Mouse (Mus musculus) midbrain, embryonic 11.5 days (tissue): ENCODE measurements around the gene Elovl1. TPM values are rescaled to one million over a fixed set of nuclear protein-coding genes. Genes with fewer than 3 reads are reported as not detected.
A peak's percentile ranks its signal among the peaks of the same experiment; 100 is the strongest.

Source experiments
- ATAC-seq: fragments of 200-750 bp; cut with Nextera tagmentation; 2 replicates; pipeline ENCODE4 v1.8.0; 2017; ENCODE audit warnings: moderate TSS enrichment, moderate library complexity; ENCODE audit not compliant: low FRiP score
- DNase-seq: peaks from one replicate; pipeline ENCODE4 v3.0.0; 2015; ENCODE audit warnings: low spot score; ENCODE audit errors: missing footprints
- H3K27ac ChIP-seq: fragments of 300-500 bp; sonication (generic); 2 replicates; pipeline ENCODE4 v1.5.1; 2014; ENCODE audit warnings: low read depth, low read length
- H3K27me3 ChIP-seq: fragments of 300-500 bp; sonication (generic); 2 replicates; pipeline ENCODE4 v1.6.1; 2014; ENCODE audit warnings: mild to moderate bottlenecking, low read length, moderate library complexity, mixed read lengths; ENCODE audit not compliant: control insufficient read depth, insufficient read depth
- H3K36me3 ChIP-seq: fragments of 300-500 bp; sonication (generic); 2 replicates; pipeline ENCODE4 v1.6.1; 2014; ENCODE audit warnings: mild to moderate bottlenecking, low read length, moderate library complexity, mixed read lengths; ENCODE audit not compliant: control insufficient read depth, insufficient read depth
- H3K4me1 ChIP-seq: fragments of 300-500 bp; sonication (generic); 2 replicates; pipeline ENCODE4 v1.6.1; 2014; ENCODE audit warnings: low read length; ENCODE audit not compliant: control insufficient read depth, insufficient read depth
- H3K4me2 ChIP-seq: fragments of 300-500 bp; sonication (generic); 2 replicates; pipeline ENCODE4 v1.6.1; 2014; ENCODE audit warnings: mild to moderate bottlenecking, moderate library complexity
- H3K4me3 ChIP-seq: fragments of 300-500 bp; sonication (generic); 2 replicates; pipeline ENCODE4 v1.5.1; 2014; ENCODE audit warnings: low read depth, low read length
- H3K9ac ChIP-seq: fragments of 300-500 bp; sonication (generic); 2 replicates; pipeline ENCODE4 v1.6.1; 2014; ENCODE audit warnings: low read length
- H3K9me3 ChIP-seq: fragments of 300-500 bp; sonication (generic); 2 replicates; pipeline ENCODE4 v1.6.1; 2016; ENCODE audit warnings: low read length; ENCODE audit not compliant: control insufficient read depth
- WGBS: fragments of 180-500 bp; shearing (Covaris S2); extraction: QIAGEN DNeasy Blood & Tissue Kit; methylation state at CpG from one replicate; pipeline ENCODE4 v1.1.7; 2014; 5-methylcytosine and 5-hydroxymethylcytosine counted together
- polyA plus RNA-seq: library from polyadenylated mRNA; unstranded; fragments of >200 nt; fragmentation: Nextera tagmentation; extraction: Ambion mirVana; gene quantifications from 2 replicates; pipeline ENCODE4 v1.2.1, GENCODE M21; 2014

The Elovl1 gene
- polyA plus RNA-seq, 1 experiment from 2014 or later = 35.6 TPM

- H3K27me3 ChIP-seq = no peaks in the 10 kb centered on the region
- H3K4me2 ChIP-seq = no peak overlapping the region
- DNase-seq (peak; percentile 66), ATAC-seq (no peak)
- no peaks in the 10 kb centered on the region for H3K4me1 ChIP-seq
- H3K4me3 ChIP-seq = no peak overlapping the region
- H3K36me3 ChIP-seq = no peaks in the 10 kb centered on the region
- H3K9me3 ChIP-seq = no peaks in the 10 kb centered on the region
- WGBS = 83% methylated on average over 10 of the region's 10 CpGs
- no peak overlapping the region for H3K27ac ChIP-seq
- H3K9ac ChIP-seq = no peak overlapping the region
Observed at GRCm38 (mm10) chr4:118445088-118445487, 17.2 kb downstream of the Elovl1 start.

DNA sequence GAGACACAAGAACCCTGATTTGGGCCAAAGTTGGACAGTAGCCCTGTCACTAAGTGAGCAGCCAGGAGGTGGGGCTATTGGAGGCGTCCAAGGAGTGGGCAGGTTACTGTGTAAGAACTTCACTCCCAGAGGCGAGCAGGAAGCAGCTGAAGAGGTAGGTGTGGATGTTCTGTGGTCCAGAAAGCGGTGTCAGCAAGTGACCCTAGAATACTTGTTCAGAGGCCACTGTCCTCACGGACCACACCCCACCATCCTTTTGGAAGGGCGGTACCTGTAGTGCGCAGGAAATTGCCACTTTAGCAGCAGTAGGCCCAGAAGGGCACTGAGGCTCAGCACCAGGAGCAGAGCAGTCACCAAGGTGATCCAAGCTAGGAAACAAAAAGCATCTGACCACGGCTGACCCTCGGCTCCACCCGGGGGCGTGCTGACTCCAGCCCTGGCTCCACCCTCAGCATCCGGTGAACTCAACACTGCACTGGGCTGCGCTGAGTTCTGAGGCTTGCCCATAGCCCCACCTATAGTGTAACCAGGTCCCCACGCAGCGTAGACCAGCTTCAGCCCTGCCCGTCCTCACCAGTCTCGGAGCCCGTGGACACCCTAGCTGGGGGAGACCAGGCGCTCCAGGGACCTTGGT lies 18.0 kb downstream of the Elovl1 start:
- WGBS = 15% methylated on average over 18 of the region's 18 CpGs
- Histone ChIP-seq H3K4me3 (peak overlapping the region; percentile 30), H3K36me3 (no peaks in the 10 kb centered on the region), H3K27me3 (no peaks in the 10 kb centered on the region), H3K27ac (no peak overlapping the region), H3K9me3 (no peaks in the 10 kb centered on the region), H3K4me2 (peak overlapping the region; percentile 66), H3K9ac (peak overlapping the region; percentile 47), H3K4me1 (no peaks in the 10 kb centered on the region)
- peak; percentile 77 for ATAC-seq
- peak; percentile 88 for DNase-seq

- peak overlapping the region; percentile 30 for H3K4me3 ChIP-seq
- DNase-seq (peak; percentile 91), ATAC-seq (peak; percentile 53)
- peak overlapping the region; percentile 47 for H3K9ac ChIP-seq
- H3K36me3 ChIP-seq = no peaks in the 10 kb centered on the region
- H3K4me2 ChIP-seq = peak overlapping the region; percentile 66
- H3K27me3 ChIP-seq = no peaks in the 10 kb centered on the region
- H3K4me1 ChIP-seq = no peaks in the 10 kb centered on the region
- H3K27ac ChIP-seq = no peak overlapping the region
- 27% methylated on average over 24 of the region's 24 CpGs for WGBS
- H3K9me3 ChIP-seq = no peaks in the 10 kb centered on the region
Observed at GRCm38 (mm10) chr4:118446415-118447153, 18.7 kb downstream of the Elovl1 start.

DNA sequence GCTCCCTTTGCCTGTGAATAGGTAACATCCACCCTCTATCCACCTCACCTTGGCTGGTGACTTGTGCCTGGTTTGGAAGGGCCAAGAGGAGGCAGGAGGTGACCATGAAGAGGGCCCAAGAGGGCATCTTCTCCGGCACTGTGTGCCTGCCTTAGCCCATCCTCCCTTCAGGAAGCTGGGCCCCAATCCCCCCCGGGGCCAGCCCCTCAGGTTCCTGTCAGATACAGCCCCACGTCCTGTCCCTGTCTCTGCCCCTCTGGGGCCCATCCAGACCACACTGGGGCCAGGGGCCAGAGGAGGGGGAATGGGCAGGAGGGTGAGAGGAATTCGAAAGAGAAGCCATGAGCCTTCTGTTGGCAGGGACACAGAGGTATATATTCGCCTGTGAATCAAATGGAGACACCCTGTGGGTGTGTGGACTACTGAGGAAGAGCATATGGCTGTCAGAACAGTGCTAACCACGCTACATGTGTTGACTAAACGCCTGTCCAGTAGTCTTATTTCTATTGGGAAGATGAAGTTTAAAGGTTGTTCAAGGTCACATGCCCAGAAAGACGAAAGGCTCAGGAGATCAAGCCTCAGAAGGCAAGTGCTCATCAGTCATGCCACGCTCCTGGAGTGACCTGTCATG lies 29.6 kb downstream of the Elovl1 start, which contains the start of gene Mpl:
Mpl (minus strand) TSS at position 169 of the 631 bp plus-strand sequence.
- H3K9ac ChIP-seq = no peak within 1 kb of the TSS
- no peaks in the 10 kb centered on the region for H3K9me3 ChIP-seq
- WGBS = 70% methylated on average over 9 of the region's 9 CpGs
- ATAC-seq (no peak), DNase-seq (peak; percentile 68)
- H3K4me3 ChIP-seq = no peak within 1 kb of the TSS
- H3K4me2 ChIP-seq = no peak within 1 kb of the TSS
- no peaks in the 10 kb centered on the region for H3K36me3 ChIP-seq
- no peaks in the 10 kb centered on the region for H3K4me1 ChIP-seq
- no peaks in the 10 kb centered on the region for H3K27me3 ChIP-seq
- no peak within 1 kb of the TSS for H3K27ac ChIP-seq

DNA sequence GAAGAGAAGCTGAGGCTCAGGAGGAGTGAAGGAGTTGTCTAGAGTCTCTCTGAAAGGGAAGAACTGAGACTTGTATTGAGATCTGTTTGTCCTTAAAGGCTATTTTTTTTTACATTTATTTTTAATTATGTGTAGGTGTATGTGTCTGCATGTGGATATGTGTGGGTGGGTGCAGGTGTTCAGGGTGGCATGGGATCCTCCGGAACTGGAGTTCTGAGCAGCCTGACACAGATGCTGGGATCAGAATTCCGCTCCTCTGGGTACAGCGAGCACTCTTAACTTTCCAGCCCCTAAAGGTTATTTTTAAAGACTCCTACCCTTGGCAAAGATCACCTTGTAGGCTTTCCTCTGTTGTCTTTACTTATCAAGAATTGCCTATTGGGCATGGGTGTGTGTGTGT lies 37.1 kb downstream of the Elovl1 start:
- 94% methylated on average over 3 of the region's 3 CpGs for WGBS
- H3K27ac ChIP-seq = no peak overlapping the region
- no peak overlapping the region for H3K9ac ChIP-seq
- H3K4me1 ChIP-seq = no peaks in the 10 kb centered on the region
- no peak overlapping the region for H3K4me3 ChIP-seq
- ATAC-seq = no peak
- H3K36me3 ChIP-seq = no peaks in the 10 kb centered on the region
- no peak for DNase-seq
- no peaks in the 10 kb centered on the region for H3K27me3 ChIP-seq
- no peaks in the 10 kb centered on the region for H3K9me3 ChIP-seq
- H3K4me2 ChIP-seq = no peak overlapping the region

- DNase-seq (no peak), ATAC-seq (no peak)
Observed at GRCm38 (mm10) chr4:118465697-118466163, 37.8 kb downstream of the Elovl1 start.

DNA sequence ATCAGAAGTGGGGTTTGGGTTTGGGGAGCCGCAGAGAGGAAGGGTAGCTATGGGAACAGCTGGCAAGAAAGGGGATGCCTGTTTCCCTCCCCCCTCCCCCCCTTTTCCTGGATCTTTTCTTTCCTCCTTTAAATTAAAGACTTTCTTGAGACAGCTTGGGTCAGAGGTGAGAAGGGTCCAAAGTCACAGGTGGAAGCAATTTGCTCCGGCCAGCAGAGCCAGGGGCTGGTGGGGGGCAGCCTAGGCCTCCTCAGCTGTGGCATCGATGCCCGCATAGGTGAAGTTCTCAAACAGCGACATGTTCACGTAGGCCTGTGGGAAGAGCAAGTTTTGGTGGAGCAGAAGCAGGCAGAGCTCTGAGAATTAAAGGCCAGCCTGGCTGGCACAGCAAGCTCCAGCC lies 43.4 kb downstream of the Elovl1 start:
- no peaks in the 10 kb centered on the region for H3K27me3 ChIP-seq
- H3K36me3 ChIP-seq = no peaks in the 10 kb centered on the region
- H3K4me1 ChIP-seq = no peaks in the 10 kb centered on the region
- no peak overlapping the region for H3K4me3 ChIP-seq
- no peak overlapping the region for H3K9ac ChIP-seq
- no peaks in the 10 kb centered on the region for H3K9me3 ChIP-seq
- no peak overlapping the region for H3K4me2 ChIP-seq
- DNase-seq = no peak
- no peak overlapping the region for H3K27ac ChIP-seq
- whole genome bisulfite sequencing = 87% methylated on average over 6 of the region's 6 CpGs
- ATAC-seq = no peak

More at GRCm38 (mm10) chr4:118465697-118466163, 37.8 kb downstream of the Elovl1 start:
- no peak overlapping the region for H3K9ac ChIP-seq
- no peaks in the 10 kb centered on the region for H3K9me3 ChIP-seq
- H3K4me2 ChIP-seq = no peak overlapping the region
- H3K27ac ChIP-seq = no peak overlapping the region
- no peak overlapping the region for H3K4me3 ChIP-seq
- 65% methylated on average over 11 of the region's 11 CpGs for WGBS
- no peaks in the 10 kb centered on the region for H3K27me3 ChIP-seq
- no peaks in the 10 kb centered on the region for H3K36me3 ChIP-seq
- no peaks in the 10 kb centered on the region for H3K4me1 ChIP-seq

GRCm38 (mm10) chr4:118472687-118473086 lies 44.8 kb downstream of the Elovl1 start:
- no peak overlapping the region for H3K4me2 ChIP-seq
- no peak for DNase-seq
- peaks cover 10% of the 10 kb centered on the region for H3K4me1 ChIP-seq
- ATAC-seq = no peak
- WGBS = 95% methylated on average over 11 of the region's 11 CpGs
- H3K27ac ChIP-seq = no peak overlapping the region
- no peaks in the 10 kb centered on the region for H3K27me3 ChIP-seq
- no peak overlapping the region for H3K4me3 ChIP-seq
- no peak overlapping the region for H3K9ac ChIP-seq
- H3K36me3 ChIP-seq = no peaks in the 10 kb centered on the region
- H3K9me3 ChIP-seq = no peaks in the 10 kb centered on the region
